Mouse (Mus musculus): ENCODE measurements around the gene Gm45844. TPM values are rescaled to one million over a fixed set of nuclear protein-coding genes. Genes with fewer than 3 reads are reported as not detected.
"Not testable (repeated sequence)": the region's sequence is repeated elsewhere in the genome, so short reads cannot be mapped to it uniquely, and the experiment has no call there.

Gm45844 gene
- 0.36 and 0.82 TPM in 2 replicates for polyA plus RNA-seq (2015; fragmentation: Nextera tagmentation; extraction: Ambion mirVana)

DNA sequence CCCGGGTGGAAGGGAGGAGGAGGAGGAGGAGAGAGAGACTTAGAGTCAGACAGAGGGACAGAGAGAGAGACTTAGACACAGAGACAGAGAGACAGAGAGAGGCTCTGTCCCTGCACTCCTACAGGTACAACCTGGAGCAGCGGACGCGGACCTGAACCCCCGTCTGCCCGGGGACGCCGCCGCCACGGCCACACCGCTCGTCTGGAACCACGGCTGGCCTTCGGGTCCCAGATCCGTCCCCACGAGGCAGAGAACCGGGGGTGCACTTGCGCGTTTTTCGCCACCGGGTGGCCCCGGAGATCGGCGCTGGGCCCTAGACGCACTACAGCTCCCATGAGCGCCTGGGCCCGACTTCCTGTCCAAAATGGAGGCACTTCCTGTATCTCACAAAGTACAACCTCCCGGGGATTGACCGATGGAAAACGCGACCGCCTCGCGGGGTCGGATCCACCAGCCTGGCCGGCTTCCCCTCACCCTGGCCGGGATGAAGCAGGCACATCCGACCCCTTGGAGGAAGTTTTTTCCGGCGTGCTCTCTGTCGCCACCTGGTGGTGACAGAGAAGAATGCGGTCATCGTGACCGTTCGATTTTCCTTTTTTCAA lies at the start of gene Gm45844:
Gm45844 (minus strand) TSS at position 324 of the 602 bp plus-strand sequence.
- peak within 1 kb of the TSS; percentile 44 for H3K4me3 ChIP-seq (ENCODE audit: low read depth, low read length)
- whole genome bisulfite sequencing (ENCODE audit: insufficient replicate concordance): 36% methylated on average over 45 of the region's 45 CpGs
- H3K9ac ChIP-seq (replicated peaks): 0 out of 2 replicates have a peak within 1 kb of the TSS, but pooled peaks have one; percentile 3
- peak within 1 kb of the TSS; percentile 7; the same call in 1 of the 2 replicates for H3K27ac ChIP-seq (ENCODE audit: low read depth)
- DNase-seq (peak; percentile 82), ATAC-seq (peak; percentile 97)
- not testable (repeated sequence) for H3K36me3 ChIP-seq (replicated peaks; ENCODE audit: insufficient read depth, low read length); H3K4me1 ChIP-seq (ENCODE audit: insufficient read depth); H3K9me3 ChIP-seq (ENCODE audit: low read length); H3K27me3 ChIP-seq (ENCODE audit: insufficient read depth, low read length)
- peak; percentile 46; the same call in 1 of the 2 replicates for TF ChIP-seq EP300 (IDR thresholded peaks at IDR 0.05; ENCODE audit: low read depth)
- TF ChIP-seq CTCF (IDR thresholded peaks at IDR 0.05; ENCODE audit: low read depth): peak; percentile 94
- peak within 1 kb of the TSS; percentile 44; the same call in 1 of the 2 replicates for H3K4me2 ChIP-seq (ENCODE audit: low read depth, low read length)

DNA sequence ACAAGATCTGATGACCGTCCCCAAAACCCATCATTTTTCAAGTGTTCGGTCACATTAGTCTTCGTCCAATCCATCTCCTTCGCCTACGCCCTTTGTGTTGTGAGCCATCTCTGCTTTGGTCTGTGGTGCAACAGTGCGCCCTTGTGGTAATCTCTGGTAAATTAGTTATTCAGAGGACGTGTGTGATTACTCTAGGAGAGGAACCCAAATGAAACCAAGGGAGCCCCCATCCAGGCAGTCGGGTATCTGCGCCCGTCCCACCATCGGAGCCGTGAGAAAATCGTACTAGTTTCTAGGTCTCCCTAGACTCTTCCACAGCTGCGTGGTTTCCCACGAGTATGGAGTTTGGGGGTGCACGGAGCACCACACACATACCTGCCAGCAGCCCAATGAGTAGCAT lies 17.5 kb upstream of the Gm45844 start:
- DNase-seq (peak; percentile 49), ATAC-seq (no peak)
- Histone ChIP-seq H3K9ac (replicated peaks) (no peak overlapping the region), H3K4me3 (ENCODE audit: low read depth, low read length) (no peak overlapping the region), H3K27ac (ENCODE audit: low read depth) (no peak overlapping the region), H3K4me2 (ENCODE audit: low read depth, low read length) (no peak overlapping the region), H3K9me3 (ENCODE audit: low read length) (no peaks in the 10 kb centered on the region), H3K27me3 (ENCODE audit: insufficient read depth, low read length) (0 out of 2 replicates have a peak, but pooled peaks cover 10% of the 10 kb centered on the region), H3K4me1 (ENCODE audit: insufficient read depth) (peaks cover 5% of the 10 kb centered on the region; the same call in 1 of the 2 replicates), H3K36me3 (replicated peaks; ENCODE audit: insufficient read depth, low read length) (peaks cover 31% of the 10 kb centered on the region)
- TF ChIP-seq EP300 (IDR thresholded peaks at IDR 0.05; ENCODE audit: low read depth) (no peak), CTCF (IDR thresholded peaks at IDR 0.05; ENCODE audit: low read depth) (peak; percentile 68)
- 74% methylated on average over 16 of the region's 16 CpGs for WGBS (ENCODE audit: insufficient replicate concordance)

DNA sequence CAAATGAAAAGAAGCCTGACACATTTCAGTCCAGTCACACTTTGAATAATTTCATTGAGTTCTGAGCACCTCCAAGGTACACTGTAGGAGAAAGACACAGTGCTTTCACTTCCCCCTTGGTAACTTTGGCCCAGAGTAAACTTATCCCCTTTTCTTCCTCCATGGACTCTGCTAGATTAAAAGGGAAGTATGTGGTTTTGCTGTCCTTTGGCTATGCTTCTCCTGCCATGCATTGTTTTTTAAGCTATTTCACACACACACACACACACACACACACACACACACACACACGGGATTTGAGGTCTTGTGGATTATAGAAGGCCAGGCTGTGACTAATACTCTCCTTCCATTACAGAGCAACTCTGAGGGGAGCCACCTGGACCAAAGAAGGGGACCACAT lies 3.3 kb upstream of the Gm45844 start:
- Histone ChIP-seq H3K9ac (replicated peaks) (no peak overlapping the region), H3K4me3 (ENCODE audit: low read depth, low read length) (no peak overlapping the region), H3K9me3 (ENCODE audit: low read length) (no peaks in the 10 kb centered on the region; the same call in 1 of the 2 replicates), H3K36me3 (replicated peaks; ENCODE audit: insufficient read depth, low read length) (peaks cover 10% of the 10 kb centered on the region), H3K27me3 (ENCODE audit: insufficient read depth, low read length) (no peaks in the 10 kb centered on the region), H3K4me2 (ENCODE audit: low read depth, low read length) (no peak overlapping the region), H3K27ac (ENCODE audit: low read depth) (no peak overlapping the region), H3K4me1 (ENCODE audit: insufficient read depth) (no peaks in the 10 kb centered on the region)
- ATAC-seq (no peak), DNase-seq (peak; percentile 16)
- TF ChIP-seq CTCF (IDR thresholded peaks at IDR 0.05; ENCODE audit: low read depth) (no peak), EP300 (IDR thresholded peaks at IDR 0.05; ENCODE audit: low read depth) (no peak)
- 18% methylated on average over 1 of the region's 1 CpGs for WGBS (ENCODE audit: insufficient replicate concordance)

DNA sequence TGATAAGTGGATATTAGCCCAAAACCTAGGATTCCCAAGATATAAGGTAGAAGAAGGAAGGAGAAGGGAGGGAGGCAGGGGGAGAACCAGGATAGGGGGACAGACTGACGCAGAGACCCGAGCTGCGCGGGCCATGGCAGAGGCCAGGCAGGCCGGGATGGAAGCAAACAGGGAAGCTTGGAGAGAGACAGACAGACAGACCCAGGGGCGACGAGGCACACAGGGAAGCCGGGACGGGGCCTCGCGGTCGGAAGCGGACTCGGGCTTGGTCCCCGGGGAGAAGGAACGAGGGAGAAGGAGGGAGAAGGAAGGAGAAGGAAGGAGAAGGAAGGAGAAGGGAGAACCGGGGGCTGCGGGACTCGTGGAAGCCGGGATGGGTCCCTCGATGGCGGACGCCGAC lies 533 bp downstream of the Gm45844 start:
- Histone ChIP-seq H3K4me2 (ENCODE audit: low read depth, low read length) (peak overlapping the region; percentile 44; the same call in 1 of the 2 replicates), H3K4me3 (ENCODE audit: low read depth, low read length) (peak overlapping the region; percentile 44), H3K27ac (ENCODE audit: low read depth) (0 out of 2 replicates have a peak overlapping the region, but pooled peaks have one; percentile 7), H3K9ac (replicated peaks) (0 out of 2 replicates have a peak overlapping the region, but pooled peaks have one; percentile 3)
- H3K36me3 ChIP-seq (replicated peaks; ENCODE audit: insufficient read depth, low read length); H3K9me3 ChIP-seq (ENCODE audit: low read length); H3K27me3 ChIP-seq (ENCODE audit: insufficient read depth, low read length); H3K4me1 ChIP-seq (ENCODE audit: insufficient read depth): not testable (repeated sequence)
- peak; percentile 28 for DNase-seq
- WGBS (ENCODE audit: insufficient replicate concordance): 60% methylated on average over 24 of the region's 24 CpGs
- ATAC-seq: peak; percentile 61

DNA sequence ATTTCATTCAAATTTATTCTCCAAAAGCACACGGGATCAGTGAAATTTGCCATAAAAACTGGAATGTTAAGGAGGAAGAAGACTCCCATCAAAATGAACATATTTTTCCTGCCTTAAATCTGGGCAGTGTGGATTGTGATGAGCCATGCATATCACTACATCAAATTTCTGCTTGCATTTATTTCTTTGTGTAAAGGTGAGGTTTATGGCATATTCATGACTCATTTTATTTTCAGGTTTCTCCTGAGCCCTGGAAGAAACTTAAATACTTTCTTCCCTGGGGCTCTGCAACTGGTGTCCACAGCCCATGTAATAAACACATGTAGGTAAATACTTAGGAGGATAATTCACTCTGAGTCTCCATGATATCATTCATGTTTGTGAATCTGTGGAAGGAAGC lies 30.9 kb downstream of the Gm45844 start, which contains the start of gene Vmn2r29:
Vmn2r29 (minus strand) TSS at position 101 of the 400 bp plus-strand sequence.
- not testable (repeated sequence) for H3K27ac ChIP-seq (ENCODE audit: low read depth); H3K4me2 ChIP-seq (ENCODE audit: low read depth, low read length); H3K4me1 ChIP-seq (ENCODE audit: insufficient read depth); H3K9me3 ChIP-seq (ENCODE audit: low read length); ATAC-seq; DNase-seq; H3K27me3 ChIP-seq (ENCODE audit: insufficient read depth, low read length); H3K36me3 ChIP-seq (replicated peaks; ENCODE audit: insufficient read depth, low read length); H3K9ac ChIP-seq (replicated peaks); H3K4me3 ChIP-seq (ENCODE audit: low read depth, low read length)
- no CpG with 5 or more reads among the region's 1 CpGs for WGBS (ENCODE audit: insufficient replicate concordance)

DNA sequence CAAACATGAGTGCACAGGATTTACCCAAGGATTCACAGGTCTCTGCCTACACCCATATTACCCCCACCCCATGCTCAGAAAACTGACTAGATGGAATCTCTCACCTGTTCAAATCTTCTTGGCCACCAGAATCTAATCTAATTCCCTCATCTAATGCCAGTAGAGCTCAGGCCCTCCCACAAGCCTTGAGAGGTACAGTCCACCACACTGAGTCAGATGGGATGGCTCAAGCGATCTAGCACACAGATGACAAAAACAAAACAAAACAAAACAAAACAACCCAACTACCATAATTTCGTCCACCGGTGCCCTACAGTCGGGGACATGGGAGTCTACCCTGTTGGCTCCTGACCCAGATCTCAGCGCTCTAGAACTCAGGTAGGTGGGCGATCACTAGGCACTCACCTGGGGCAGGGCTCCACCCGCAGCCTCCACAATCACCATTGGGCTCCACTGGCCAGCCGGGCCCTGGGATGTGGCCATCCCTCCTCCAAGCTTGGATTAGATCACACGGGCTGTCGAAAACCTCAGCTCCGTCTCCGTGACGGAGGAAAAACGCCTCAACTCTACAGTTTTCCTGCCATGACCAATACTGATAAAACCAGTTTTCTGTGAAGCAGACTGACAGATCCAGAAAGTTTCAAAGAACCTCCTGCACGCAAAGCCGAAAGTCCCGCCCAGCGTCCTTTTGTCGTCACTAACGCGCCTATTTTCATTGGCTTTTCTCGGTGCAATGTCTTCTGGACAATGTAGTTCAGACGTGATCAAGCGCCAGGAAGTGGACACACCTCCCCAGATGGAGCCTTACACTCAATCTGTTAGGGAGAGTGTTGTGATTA lies 68.6 kb downstream of the Gm45844 start, which contains the start of gene Zfp772:
Zfp772 (minus strand) TSS at position 686 of the 839 bp plus-strand sequence.
- Histone ChIP-seq H3K4me2 (ENCODE audit: low read depth, low read length) (peak within 1 kb of the TSS; percentile 64), H3K9ac (replicated peaks) (peak within 1 kb of the TSS; percentile 60), H3K4me3 (ENCODE audit: low read depth, low read length) (peak within 1 kb of the TSS; percentile 53)
- H3K36me3 ChIP-seq (replicated peaks; ENCODE audit: insufficient read depth, low read length); H3K27me3 ChIP-seq (ENCODE audit: insufficient read depth, low read length); H3K9me3 ChIP-seq (ENCODE audit: low read length); H3K4me1 ChIP-seq (ENCODE audit: insufficient read depth); ATAC-seq; H3K27ac ChIP-seq (ENCODE audit: low read depth): not testable (repeated sequence)
- 2% methylated on average over 23 of the region's 24 CpGs for WGBS (ENCODE audit: insufficient replicate concordance)
- peak; percentile 17 for DNase-seq

Measured in liver, postnatal 0 days (tissue).